Mouse (Mus musculus): ENCODE results near the gene Fkbpl. TPM values are rescaled to one million over a fixed set of nuclear protein-coding genes. Genes with fewer than 3 reads are reported as not detected.

Fkbpl gene
- polyA plus RNA-seq, 1 experiment: 8.5 TPM

- WGBS: 0% methylated on average over 45 of the region's 45 CpGs
- Histone ChIP-seq H3K4me3 (replicated peaks; ENCODE audit: insufficient read depth, low read depth, low read length) (peak overlapping the region; percentile 79), H3K27ac (ENCODE audit: insufficient read depth, low read length) (peak overlapping the region; percentile 97), H3K27me3 (ENCODE audit: control insufficient read depth, insufficient read depth, low read length) (no peaks in the 10 kb centered on the region), H3K4me1 (ENCODE audit: control insufficient read depth, insufficient read depth, low read length) (peaks cover 10% of the 10 kb centered on the region)
- peak; percentile 87 to 91 for DNase-seq
- TF ChIP-seq CTCF (IDR thresholded peaks at IDR 0.05; ENCODE audit: borderline replicate concordance, insufficient read depth, low read depth, low read length): no peak
- TF ChIP-seq POLR2A (IDR thresholded peaks at IDR 0.05; ENCODE audit: borderline replicate concordance, insufficient read depth, low read length): peak; percentile 70
Observed at GRCm38 (mm10) chr17:34627093-34627942, 17.2 kb upstream of the Fkbpl start.

GRCm38 (mm10) chr17:34627943-34628643 is 16.5 kb upstream of the Fkbpl start, which contains the start of gene Ppt2:
Ppt2 (minus strand) TSS chr17:34628510.
- Histone ChIP-seq H3K4me3 (replicated peaks; ENCODE audit: insufficient read depth, low read depth, low read length) (peak within 1 kb of the TSS; percentile 79), H3K27me3 (ENCODE audit: control insufficient read depth, insufficient read depth, low read length) (no peaks in the 10 kb centered on the region), H3K27ac (ENCODE audit: insufficient read depth, low read length) (peak within 1 kb of the TSS; percentile 97), H3K4me1 (ENCODE audit: control insufficient read depth, insufficient read depth, low read length) (peaks cover 10% of the 10 kb centered on the region)
- TF ChIP-seq CTCF (IDR thresholded peaks at IDR 0.05; ENCODE audit: borderline replicate concordance, insufficient read depth, low read depth, low read length) (no peak), POLR2A (IDR thresholded peaks at IDR 0.05; ENCODE audit: borderline replicate concordance, insufficient read depth, low read length) (no peak)
- DNase-seq: peak; percentile 88
- WGBS: under 1% methylated on average over 29 of the region's 29 CpGs

GRCm38 (mm10) chr17:34628644-34628967 is 16.0 kb upstream of the Fkbpl start:
- DNase-seq: peak in 1 of 2 experiments; percentile 47
- H3K4me1 ChIP-seq (ENCODE audit: control insufficient read depth, insufficient read depth, low read length): peaks cover 10% of the 10 kb centered on the region
- H3K27ac ChIP-seq (ENCODE audit: insufficient read depth, low read length): peak overlapping the region; percentile 97
- H3K27me3 ChIP-seq (ENCODE audit: control insufficient read depth, insufficient read depth, low read length): no peaks in the 10 kb centered on the region
- no peak for TF ChIP-seq CTCF (IDR thresholded peaks at IDR 0.05; ENCODE audit: borderline replicate concordance, insufficient read depth, low read depth, low read length)
- TF ChIP-seq POLR2A (IDR thresholded peaks at IDR 0.05; ENCODE audit: borderline replicate concordance, insufficient read depth, low read length): no peak
- 7% methylated on average over 5 of the region's 5 CpGs for WGBS
- H3K4me3 ChIP-seq (replicated peaks; ENCODE audit: insufficient read depth, low read depth, low read length): peak overlapping the region; percentile 79

GRCm38 (mm10) chr17:34629221-34629751 is 15.3 kb upstream of the Fkbpl start, which contains the start of gene Prrt1:
Prrt1 (plus strand) TSS chr17:34629533.
- H3K27ac ChIP-seq (ENCODE audit: insufficient read depth, low read length): peak within 1 kb of the TSS; percentile 97
- H3K4me1 ChIP-seq (ENCODE audit: control insufficient read depth, insufficient read depth, low read length): peaks cover 10% of the 10 kb centered on the region
- H3K4me3 ChIP-seq (replicated peaks; ENCODE audit: insufficient read depth, low read depth, low read length): peak within 1 kb of the TSS; percentile 79
- 2% methylated on average over 16 of the region's 16 CpGs for WGBS
- peak; percentile 74 to 76 for DNase-seq
- H3K27me3 ChIP-seq (ENCODE audit: control insufficient read depth, insufficient read depth, low read length): no peaks in the 10 kb centered on the region
- no peak for TF ChIP-seq CTCF (IDR thresholded peaks at IDR 0.05; ENCODE audit: borderline replicate concordance, insufficient read depth, low read depth, low read length)
- TF ChIP-seq POLR2A (IDR thresholded peaks at IDR 0.05; ENCODE audit: borderline replicate concordance, insufficient read depth, low read length): no peak

- 6% methylated on average over 12 of the region's 12 CpGs for WGBS
- peak; percentile 28; the same call in 1 of the 2 replicates for TF ChIP-seq POLR2A (IDR thresholded peaks at IDR 0.05; ENCODE audit: borderline replicate concordance, insufficient read depth, low read length)
- TF ChIP-seq CTCF (IDR thresholded peaks at IDR 0.05; ENCODE audit: borderline replicate concordance, insufficient read depth, low read depth, low read length): no peak
- peak; percentile 69 to 84 for DNase-seq
Observed at GRCm38 (mm10) chr17:34629796-34630603, 14.6 kb upstream of the Fkbpl start.

GRCm38 (mm10) chr17:34630761-34631301 is 13.7 kb upstream of the Fkbpl start:
- peak overlapping the region; percentile 79 for H3K4me3 ChIP-seq (replicated peaks; ENCODE audit: insufficient read depth, low read depth, low read length)
- 1% methylated on average over 42 of the region's 48 CpGs for WGBS
- TF ChIP-seq POLR2A (IDR thresholded peaks at IDR 0.05; ENCODE audit: borderline replicate concordance, insufficient read depth, low read length): no peak
- TF ChIP-seq CTCF (IDR thresholded peaks at IDR 0.05; ENCODE audit: borderline replicate concordance, insufficient read depth, low read depth, low read length): no peak
- no peaks in the 10 kb centered on the region for H3K27me3 ChIP-seq (ENCODE audit: control insufficient read depth, insufficient read depth, low read length)
- peak; percentile 67 to 71 for DNase-seq
- peaks cover 8% of the 10 kb centered on the region; the same call in 1 of the 2 replicates for H3K4me1 ChIP-seq (ENCODE audit: control insufficient read depth, insufficient read depth, low read length)
- peak overlapping the region; percentile 97 for H3K27ac ChIP-seq (ENCODE audit: insufficient read depth, low read length)

More at GRCm38 (mm10) chr17:34629796-34630603, 14.6 kb upstream of the Fkbpl start:
- Histone ChIP-seq H3K4me3 (replicated peaks; ENCODE audit: insufficient read depth, low read depth, low read length) (peak overlapping the region; percentile 79), H3K4me1 (ENCODE audit: control insufficient read depth, insufficient read depth, low read length) (peaks cover 10% of the 10 kb centered on the region), H3K27me3 (ENCODE audit: control insufficient read depth, insufficient read depth, low read length) (no peaks in the 10 kb centered on the region), H3K27ac (ENCODE audit: insufficient read depth, low read length) (peak overlapping the region; percentile 97)
